Mouse (Mus musculus): ENCODE results near the gene Sh3kbp1.

GRCm38 (mm10) chrX:159817508-159817907, 190.4 kb downstream of the Sh3kbp1 start:
- TF ChIP-seq POLR2A (IDR thresholded peaks at IDR 0.05; ENCODE audit: extremely low read depth, insufficient read depth, low read length), result no peak
- TF ChIP-seq CTCF (IDR thresholded peaks at IDR 0.05; ENCODE audit: extremely low read depth, insufficient read depth, low read length), result no peak
